Mouse (Mus musculus): ENCODE results near the gene Rundc3b.

DNA sequence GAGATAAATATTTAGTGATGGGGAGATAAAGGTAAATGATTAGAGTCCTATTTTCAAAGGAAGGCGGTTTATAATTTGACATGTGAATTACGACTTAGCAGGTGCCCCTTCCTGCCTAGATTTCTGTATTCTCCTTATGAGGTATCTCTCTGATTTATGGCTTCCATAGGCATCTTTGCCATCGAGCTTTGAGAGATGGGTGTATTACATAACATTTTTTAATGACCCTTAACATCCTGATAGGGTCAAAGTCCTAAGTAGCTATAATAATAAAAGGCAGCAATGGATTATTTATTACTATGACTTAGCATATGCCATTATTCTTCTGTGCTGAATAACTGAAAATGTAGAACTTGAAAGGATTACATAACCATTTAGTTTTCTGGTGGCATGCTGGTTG, 41.9 kb upstream of the Rundc3b start:
- TF ChIP-seq CTCF (IDR thresholded peaks at IDR 0.05; ENCODE audit: control insufficient read depth, insufficient read depth, low read length) (no peak), POLR2A (IDR thresholded peaks at IDR 0.05; ENCODE audit: borderline replicate concordance, control insufficient read depth, low read depth, low read length) (no peak)

Measured in bone marrow, adult 2 months (tissue).